Mouse (Mus musculus) kidney, adult 2 months (tissue): Measurements from ENCODE around the gene Gm20696. TPM values are rescaled to one million over a fixed set of nuclear protein-coding genes. Genes with fewer than 3 reads are reported as not detected.

Experiments used
- DNase-seq: peaks from one replicate; pipeline ENCODE4 v3.0.0; 2021
- H3K27ac ChIP-seq: fragments of 200-500 bp; 2 replicates; pipeline ENCODE4 v1.5.1; 2012; ENCODE audit warnings: low read depth, low read length, control low read depth, inconsistent platforms; ENCODE audit not compliant: insufficient read depth
- H3K27me3 ChIP-seq: fragments of 200-500 bp; replicated peaks from 2 replicates; pipeline ENCODE4 v1.6.1; 2012; ENCODE audit warnings: mild to moderate bottlenecking, moderate library complexity, low read length, inconsistent platforms; ENCODE audit not compliant: control insufficient read depth, insufficient read depth
- H3K36me3 ChIP-seq: fragments of 200-500 bp; 2 replicates; pipeline ENCODE4 v1.6.1; 2012; ENCODE audit warnings: mild to moderate bottlenecking, moderate library complexity, low read length, inconsistent platforms; ENCODE audit not compliant: control insufficient read depth, insufficient read depth
- H3K4me1 ChIP-seq: fragments of 200-500 bp; 2 replicates; pipeline ENCODE4 v1.6.1; 2011; ENCODE audit warnings: low read length; ENCODE audit not compliant: control insufficient read depth, insufficient read depth
- H3K4me3 ChIP-seq: fragments of 200-500 bp; 2 replicates; pipeline ENCODE4 v1.5.1; 2011; ENCODE audit warnings: mild to moderate bottlenecking, low read depth, low read length, control low read depth; ENCODE audit not compliant: insufficient read depth
- CTCF ChIP-seq: fragments of 200-500 bp; conservative IDR thresholded peaks from 2 replicates; pipeline ENCODE4 v1.5.1; 2011; ENCODE audit warnings: low read depth, mild to moderate bottlenecking, control low read depth, low read length, moderate library complexity, mixed read lengths; ENCODE audit not compliant: insufficient read depth, insufficient read length
- POLR2A ChIP-seq: fragments of 200-500 bp; IDR thresholded peaks from one replicate; pipeline ENCODE4 v1.6.1; 2011; ENCODE audit warnings: low read depth, low read length, control low read depth
- WGBS: fragments of 180-500 bp; shearing (Covaris S2); methylation state at CpG from one replicate; pipeline ENCODE4 v1.1.7; 2018; 5-methylcytosine and 5-hydroxymethylcytosine counted together
- polyA plus RNA-seq: library from polyadenylated mRNA; depleted of rRNA; stranded (reverse); fragments of >200 nt; gene quantifications from 2 replicates; pipeline ENCODE4 v1.2.3, GENCODE M21; 2012

Gm20696 gene
- polyA plus RNA-seq, 1 experiment = 0.31 TPM

DNA sequence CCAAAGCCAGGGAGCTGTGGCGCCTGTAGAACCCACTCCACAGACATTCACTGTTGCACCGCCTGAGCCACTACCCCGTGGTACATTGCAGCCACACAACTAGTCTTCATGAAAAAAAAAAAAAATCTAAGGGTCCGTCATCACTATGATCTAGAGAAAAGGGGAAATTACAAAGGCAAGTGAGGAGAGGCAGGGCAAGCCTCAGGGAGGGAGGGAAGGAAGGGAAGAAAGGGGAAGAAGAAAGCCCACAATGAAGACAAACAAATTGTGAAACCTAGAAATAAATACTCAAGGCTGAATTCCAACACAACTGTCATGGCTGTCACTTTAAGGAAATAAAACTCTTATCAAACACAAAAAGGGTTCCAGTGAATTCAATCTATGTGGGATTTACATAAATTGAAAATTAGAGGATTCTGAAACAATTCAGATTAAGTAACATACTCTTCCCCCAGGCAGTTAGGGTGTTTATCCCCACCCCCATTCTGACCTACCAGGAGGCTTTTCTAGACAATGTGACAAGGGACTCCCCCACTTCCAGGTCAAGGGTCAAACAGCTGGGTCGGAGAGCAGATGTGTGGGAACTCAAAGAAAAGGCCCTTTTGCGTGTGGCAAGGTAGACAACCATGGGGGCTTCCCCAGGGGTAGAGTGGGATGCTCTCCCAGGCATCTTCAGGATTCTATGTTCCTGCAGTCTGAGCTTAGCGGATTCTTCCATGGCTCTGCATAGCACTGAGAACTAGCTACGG lies 176.5 kb downstream of the Gm20696 start:
- Histone ChIP-seq H3K36me3 (no peaks in the 10 kb centered on the region), H3K4me1 (peaks cover 8% of the 10 kb centered on the region; the same call in 1 of the 2 replicates), H3K4me3 (no peak overlapping the region), H3K27me3 (no peaks in the 10 kb centered on the region), H3K27ac (no peak overlapping the region)
- WGBS = 83% methylated on average over 8 of the region's 8 CpGs
- no peak for DNase-seq
- TF ChIP-seq POLR2A (no peak), CTCF (no peak)

- DNase-seq = no peak
- Histone ChIP-seq H3K36me3 (no peaks in the 10 kb centered on the region), H3K27me3 (no peaks in the 10 kb centered on the region), H3K4me1 (peaks cover 12% of the 10 kb centered on the region; the same call in 1 of the 2 replicates), H3K4me3 (no peak overlapping the region), H3K27ac (no peak overlapping the region)
- WGBS = 59% methylated on average over 10 of the region's 10 CpGs
- TF ChIP-seq POLR2A = no peak
- TF ChIP-seq CTCF = no peak
These were observed 177.2 kb downstream of the Gm20696 start for GRCm38 (mm10) chr6:99489423-99489822.

DNA sequence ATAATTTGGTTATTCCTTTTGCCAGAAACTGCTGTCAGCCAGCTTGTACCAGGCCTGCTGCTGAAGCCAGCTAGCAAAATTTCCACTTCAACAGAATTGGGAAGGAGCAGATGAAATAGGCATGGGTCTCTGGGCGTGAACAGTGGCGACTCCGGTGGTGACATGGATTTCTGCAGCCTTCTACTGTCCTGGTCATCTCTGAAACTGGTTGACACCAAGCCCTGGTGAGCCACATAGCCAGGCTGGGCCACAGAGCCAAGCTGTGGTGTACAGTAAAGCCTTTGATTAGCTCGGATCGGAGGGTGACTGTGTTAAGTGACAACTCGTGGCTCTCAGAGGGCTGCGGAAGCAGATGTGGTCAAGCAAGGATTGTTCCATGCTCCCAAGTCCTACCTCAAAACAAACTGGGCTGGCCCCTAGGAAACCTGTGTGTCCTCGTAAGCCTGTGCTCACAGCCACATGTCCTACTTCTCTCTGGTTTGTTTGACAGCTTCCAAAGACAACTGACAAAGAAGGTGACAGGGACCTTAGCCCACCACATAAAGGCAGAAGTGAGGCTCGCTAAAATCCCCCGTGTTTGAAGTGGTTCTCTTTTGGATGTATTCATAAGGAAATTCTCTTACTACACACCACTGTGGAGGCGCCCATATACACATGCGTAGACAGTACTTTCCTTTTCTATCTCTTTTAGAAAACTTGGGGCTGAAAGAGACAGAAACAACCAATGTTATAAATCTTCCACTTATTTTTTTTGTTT lies 180.5 kb downstream of the Gm20696 start:
- Histone ChIP-seq H3K27ac (no peak overlapping the region), H3K4me3 (no peak overlapping the region), H3K36me3 (no peaks in the 10 kb centered on the region), H3K27me3 (no peaks in the 10 kb centered on the region), H3K4me1 (peaks cover 12% of the 10 kb centered on the region; the same call in 1 of the 2 replicates)
- no peak for DNase-seq
- 75% methylated on average over 12 of the region's 12 CpGs for WGBS
- TF ChIP-seq POLR2A (no peak), CTCF (no peak; the same call in 1 of the 2 replicates)

GRCm38 (mm10) chr6:99485217-99485883 lies 181.2 kb downstream of the Gm20696 start:
- H3K4me3 ChIP-seq = peak overlapping the region; percentile 28; the same call in 1 of the 2 replicates
- H3K4me1 ChIP-seq = peaks cover 12% of the 10 kb centered on the region; the same call in 1 of the 2 replicates
- TF ChIP-seq POLR2A (no peak), CTCF (no peak)

DNA sequence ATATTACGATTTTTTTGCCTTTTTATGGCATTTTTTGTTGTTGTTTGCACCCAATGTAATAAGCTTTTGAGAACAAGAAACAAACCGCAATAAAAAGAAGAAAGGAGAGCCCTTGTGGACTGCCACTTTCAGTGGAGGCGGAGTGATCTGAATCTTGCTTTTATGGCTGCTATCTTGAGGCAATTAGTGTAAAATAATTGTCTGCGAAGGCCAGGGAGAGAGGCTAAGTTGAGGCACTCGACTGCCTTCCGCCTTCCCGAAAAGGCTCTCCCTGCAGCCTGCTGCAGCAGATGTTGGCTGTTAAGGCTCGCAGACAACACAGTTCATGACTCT lies 181.7 kb downstream of the Gm20696 start:
- H3K27ac ChIP-seq = peak overlapping the region; percentile 34; the same call in 1 of the 2 replicates
- H3K4me3 ChIP-seq = peak overlapping the region; percentile 28; the same call in 1 of the 2 replicates
- no peak for DNase-seq
- TF ChIP-seq POLR2A = no peak
- TF ChIP-seq CTCF = no peak
- peaks cover 12% of the 10 kb centered on the region; the same call in 1 of the 2 replicates for H3K4me1 ChIP-seq
- no peaks in the 10 kb centered on the region for H3K36me3 ChIP-seq
- 41% methylated on average over 8 of the region's 8 CpGs for WGBS
- no peaks in the 10 kb centered on the region for H3K27me3 ChIP-seq

More at GRCm38 (mm10) chr6:99485217-99485883, 181.2 kb downstream of the Gm20696 start:
- 20% methylated on average over 20 of the region's 20 CpGs for WGBS
- no peaks in the 10 kb centered on the region for H3K27me3 ChIP-seq
- no peaks in the 10 kb centered on the region for H3K36me3 ChIP-seq
- peak; percentile 76 for DNase-seq
- peak overlapping the region; percentile 34 for H3K27ac ChIP-seq

- DNase-seq = peak; percentile 33
- no peak for TF ChIP-seq CTCF
- TF ChIP-seq POLR2A = no peak
- H3K36me3 ChIP-seq = no peaks in the 10 kb centered on the region
- peaks cover 8% of the 10 kb centered on the region; the same call in 1 of the 2 replicates for H3K4me1 ChIP-seq
- no peak overlapping the region for H3K27ac ChIP-seq
- H3K27me3 ChIP-seq = no peaks in the 10 kb centered on the region
- no peak overlapping the region for H3K4me3 ChIP-seq
- 72% methylated on average over 7 of the region's 7 CpGs for WGBS
These were observed 182.3 kb downstream of the Gm20696 start for GRCm38 (mm10) chr6:99484197-99484725.
